Mouse (Mus musculus): ENCODE data around the gene Vstm2l. TPM values are rescaled to one million over a fixed set of nuclear protein-coding genes. Genes with fewer than 3 reads are reported as not detected.

Gene Vstm2l
- polyA plus RNA-seq, 1 experiment from 2014 or later = 0.90 TPM

DNA sequence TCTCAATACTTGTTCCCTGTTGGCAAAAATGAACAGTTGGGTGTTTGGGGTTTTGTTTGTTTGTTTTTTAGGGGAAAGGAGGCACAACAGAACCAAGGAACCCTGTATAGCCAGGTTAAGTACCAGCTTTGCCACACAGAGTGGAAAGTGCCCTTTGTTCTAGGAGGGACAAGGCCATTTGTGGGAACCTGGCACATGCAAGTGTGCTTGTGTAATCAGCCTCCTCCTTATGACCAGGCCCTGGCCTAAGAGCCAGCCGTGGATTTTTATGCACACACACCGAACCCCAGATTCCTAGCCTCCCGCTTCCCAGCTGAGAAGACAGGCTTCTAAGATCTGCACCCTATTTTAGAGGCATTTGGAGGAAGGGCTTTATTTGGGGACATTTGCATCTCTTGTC lies 37.1 kb upstream of the Vstm2l start:
- 85% methylated on average over 3 of the region's 3 CpGs for WGBS
- Histone ChIP-seq H3K4me1 (replicated peaks; ENCODE audit: control insufficient read depth, insufficient read depth, low read length) (no peaks in the 10 kb centered on the region), H3K4me3 (ENCODE audit: low read depth, low read length) (no peak overlapping the region), H3K36me3 (ENCODE audit: control insufficient read depth, insufficient read depth) (peaks cover 5% of the 10 kb centered on the region; the same call in 1 of the 2 replicates), H3K9ac (ENCODE audit: low read depth, low read length) (no peak overlapping the region), H3K9me3 (ENCODE audit: control insufficient read depth) (no peaks in the 10 kb centered on the region), H3K27me3 (replicated peaks; ENCODE audit: control insufficient read depth, insufficient read depth, low read length) (no peaks in the 10 kb centered on the region), H3K27ac (ENCODE audit: low read depth, low read length) (no peak overlapping the region), H3K4me2 (replicated peaks; ENCODE audit: low read depth) (no peak overlapping the region)
- no peak for TF ChIP-seq CTCF (IDR thresholded peaks at IDR 0.05; ENCODE audit: low read depth)
- no peak for ATAC-seq

DNA sequence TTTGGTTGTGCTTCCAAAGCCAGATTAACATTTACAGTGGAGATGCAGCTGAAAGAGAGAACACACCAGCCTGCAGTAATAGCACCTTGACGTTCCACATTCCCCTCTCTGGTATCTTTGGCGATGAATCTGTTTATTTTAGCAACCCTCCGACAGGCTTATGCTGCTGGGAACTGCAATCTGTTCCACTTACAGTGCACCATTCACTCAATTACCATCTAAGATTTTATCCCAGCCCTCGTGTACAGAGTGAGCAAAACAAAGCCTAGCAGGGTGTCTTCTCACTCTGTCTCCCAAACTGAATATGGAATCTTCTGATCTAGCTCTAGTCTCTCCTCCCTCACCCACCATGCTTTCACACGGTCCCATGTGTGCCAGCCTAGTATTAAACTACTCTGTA lies 36.5 kb upstream of the Vstm2l start:
- Histone ChIP-seq H3K9ac (ENCODE audit: low read depth, low read length) (no peak overlapping the region), H3K4me3 (ENCODE audit: low read depth, low read length) (no peak overlapping the region), H3K27me3 (replicated peaks; ENCODE audit: control insufficient read depth, insufficient read depth, low read length) (no peaks in the 10 kb centered on the region), H3K27ac (ENCODE audit: low read depth, low read length) (no peak overlapping the region), H3K9me3 (ENCODE audit: control insufficient read depth) (no peaks in the 10 kb centered on the region), H3K4me1 (replicated peaks; ENCODE audit: control insufficient read depth, insufficient read depth, low read length) (no peaks in the 10 kb centered on the region), H3K36me3 (ENCODE audit: control insufficient read depth, insufficient read depth) (peaks cover 5% of the 10 kb centered on the region; the same call in 1 of the 2 replicates), H3K4me2 (replicated peaks; ENCODE audit: low read depth) (no peak overlapping the region)
- WGBS = 47% methylated on average over 5 of the region's 5 CpGs
- TF ChIP-seq CTCF (IDR thresholded peaks at IDR 0.05; ENCODE audit: low read depth) = no peak
- no peak for ATAC-seq

- no peak overlapping the region for H3K27ac ChIP-seq (ENCODE audit: low read depth, low read length)
- H3K4me1 ChIP-seq (replicated peaks; ENCODE audit: control insufficient read depth, insufficient read depth, low read length) = no peaks in the 10 kb centered on the region
- H3K4me2 ChIP-seq (replicated peaks; ENCODE audit: low read depth) = no peak overlapping the region
- no peak overlapping the region for H3K9ac ChIP-seq (ENCODE audit: low read depth, low read length)
- no peak overlapping the region for H3K4me3 ChIP-seq (ENCODE audit: low read depth, low read length)
- 33% methylated on average over 11 of the region's 11 CpGs for WGBS
- no peaks in the 10 kb centered on the region for H3K9me3 ChIP-seq (ENCODE audit: control insufficient read depth)
- no peak; the same call in 1 of the 2 replicates for ATAC-seq
- H3K27me3 ChIP-seq (replicated peaks; ENCODE audit: control insufficient read depth, insufficient read depth, low read length) = no peaks in the 10 kb centered on the region
- H3K36me3 ChIP-seq (ENCODE audit: control insufficient read depth, insufficient read depth) = peaks cover 25% of the 10 kb centered on the region
- TF ChIP-seq CTCF (IDR thresholded peaks at IDR 0.05; ENCODE audit: low read depth) = no peak
Measured at GRCm38 (mm10) chr2:157881939-157882338, 32.5 kb upstream of the Vstm2l start.

DNA sequence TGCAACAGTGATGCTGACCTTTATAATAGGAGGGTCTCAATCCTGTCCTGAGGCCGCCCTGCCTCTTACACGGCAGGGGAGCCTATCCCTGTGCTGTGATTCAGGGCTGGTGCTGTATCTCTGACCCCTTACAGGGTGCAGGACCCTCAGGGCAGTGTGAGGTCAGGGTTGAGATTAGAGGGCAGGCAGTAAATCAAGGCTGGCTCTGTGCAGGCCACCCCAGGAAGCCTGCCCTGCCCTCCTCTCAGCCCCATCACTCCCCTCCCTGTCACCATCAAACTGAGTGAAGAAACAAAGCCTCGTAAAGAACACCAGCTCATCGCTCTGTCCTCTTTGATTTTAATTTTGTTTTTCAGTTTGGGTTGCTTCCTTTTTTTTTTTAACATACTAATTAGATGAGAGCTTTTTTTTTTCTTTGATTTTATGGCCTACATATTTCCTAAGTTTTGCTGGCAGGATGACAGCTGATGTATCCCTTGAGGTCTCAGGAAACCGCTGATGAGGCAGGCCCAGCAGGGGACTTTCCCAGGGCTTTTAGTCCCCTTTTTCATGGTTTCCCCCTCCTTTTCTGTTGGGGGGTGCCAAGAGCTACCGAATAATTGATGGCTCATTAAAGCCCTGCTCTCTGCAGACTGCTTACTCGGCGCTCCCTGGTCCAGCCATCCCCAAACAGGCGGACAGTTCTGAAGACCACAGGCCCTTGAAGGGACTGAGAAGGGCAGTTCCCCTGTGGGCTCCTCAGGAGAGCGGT lies 27.0 kb upstream of the Vstm2l start:
- H3K9me3 ChIP-seq (ENCODE audit: control insufficient read depth) = no peaks in the 10 kb centered on the region
- no peak overlapping the region for H3K27ac ChIP-seq (ENCODE audit: low read depth, low read length)
- no peak overlapping the region for H3K4me3 ChIP-seq (ENCODE audit: low read depth, low read length)
- 55% methylated on average over 10 of the region's 10 CpGs for whole genome bisulfite sequencing
- TF ChIP-seq CTCF (IDR thresholded peaks at IDR 0.05; ENCODE audit: low read depth) = no peak
- H3K4me2 ChIP-seq (replicated peaks; ENCODE audit: low read depth) = no peak overlapping the region
- ATAC-seq = no peak
- peaks cover 30% of the 10 kb centered on the region for H3K36me3 ChIP-seq (ENCODE audit: control insufficient read depth, insufficient read depth)
- H3K27me3 ChIP-seq (replicated peaks; ENCODE audit: control insufficient read depth, insufficient read depth, low read length) = no peaks in the 10 kb centered on the region
- H3K4me1 ChIP-seq (replicated peaks; ENCODE audit: control insufficient read depth, insufficient read depth, low read length) = no peaks in the 10 kb centered on the region
- H3K9ac ChIP-seq (ENCODE audit: low read depth, low read length) = no peak overlapping the region

DNA sequence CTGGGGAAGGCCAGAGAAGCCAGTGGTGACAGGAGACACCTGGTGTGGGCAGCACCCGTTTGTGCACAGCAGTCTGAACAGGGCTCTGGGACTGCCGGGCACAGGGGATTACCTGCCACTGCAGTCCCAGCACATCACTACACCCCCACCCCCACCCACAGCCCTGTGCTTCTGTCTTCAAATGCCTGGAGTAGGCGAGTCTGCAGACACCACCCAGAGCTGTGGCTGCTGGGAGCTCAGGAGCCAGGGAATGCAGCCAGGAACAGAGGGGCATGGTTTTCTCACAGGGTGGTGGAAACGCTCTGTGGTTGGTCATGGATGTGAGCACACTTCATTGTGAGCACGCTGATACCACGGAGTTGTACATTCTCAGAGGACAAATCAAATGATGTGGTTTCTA lies 23.3 kb upstream of the Vstm2l start:
- no peak overlapping the region for H3K9ac ChIP-seq (ENCODE audit: low read depth, low read length)
- no peaks in the 10 kb centered on the region for H3K27me3 ChIP-seq (replicated peaks; ENCODE audit: control insufficient read depth, insufficient read depth, low read length)
- no peak overlapping the region for H3K4me2 ChIP-seq (replicated peaks; ENCODE audit: low read depth)
- no peaks in the 10 kb centered on the region for H3K9me3 ChIP-seq (ENCODE audit: control insufficient read depth)
- H3K36me3 ChIP-seq (ENCODE audit: control insufficient read depth, insufficient read depth) = peaks cover 5% of the 10 kb centered on the region; the same call in 1 of the 2 replicates
- H3K4me3 ChIP-seq (ENCODE audit: low read depth, low read length) = no peak overlapping the region
- no peak for ATAC-seq
- no peaks in the 10 kb centered on the region for H3K4me1 ChIP-seq (replicated peaks; ENCODE audit: control insufficient read depth, insufficient read depth, low read length)
- TF ChIP-seq CTCF (IDR thresholded peaks at IDR 0.05; ENCODE audit: low read depth) = no peak
- H3K27ac ChIP-seq (ENCODE audit: low read depth, low read length) = no peak overlapping the region
- 77% methylated on average over 6 of the region's 6 CpGs for WGBS

DNA sequence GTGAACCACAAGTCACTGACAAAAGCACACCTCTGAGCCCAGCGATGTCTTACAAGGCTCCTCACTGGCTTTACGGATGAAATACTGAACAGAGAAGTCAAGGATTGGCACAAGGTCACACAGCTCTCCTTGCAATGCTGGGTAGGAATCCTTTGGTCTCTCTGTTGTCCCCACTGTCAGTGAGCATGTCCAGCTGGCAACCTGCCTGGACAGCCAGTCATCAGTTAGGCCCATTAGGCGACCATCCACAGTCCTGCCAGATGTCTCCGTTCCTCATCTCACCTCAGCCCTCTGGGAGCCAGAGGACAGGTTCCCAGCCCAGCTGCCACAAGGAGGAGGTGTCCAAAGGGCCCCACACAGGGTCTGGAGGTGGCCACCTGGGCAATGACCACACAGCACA lies 17.3 kb upstream of the Vstm2l start:
- WGBS = 64% methylated on average over 4 of the region's 4 CpGs
- H3K36me3 ChIP-seq (ENCODE audit: control insufficient read depth, insufficient read depth) = no peaks in the 10 kb centered on the region
- no peaks in the 10 kb centered on the region for H3K4me1 ChIP-seq (replicated peaks; ENCODE audit: control insufficient read depth, insufficient read depth, low read length)
- H3K27ac ChIP-seq (ENCODE audit: low read depth, low read length) = no peak overlapping the region
- H3K9ac ChIP-seq (ENCODE audit: low read depth, low read length) = no peak overlapping the region
- no peak for TF ChIP-seq CTCF (IDR thresholded peaks at IDR 0.05; ENCODE audit: low read depth)
- H3K4me2 ChIP-seq (replicated peaks; ENCODE audit: low read depth) = no peak overlapping the region
- H3K9me3 ChIP-seq (ENCODE audit: control insufficient read depth) = no peaks in the 10 kb centered on the region
- no peak for ATAC-seq
- no peaks in the 10 kb centered on the region for H3K27me3 ChIP-seq (replicated peaks; ENCODE audit: control insufficient read depth, insufficient read depth, low read length)
- H3K4me3 ChIP-seq (ENCODE audit: low read depth, low read length) = no peak overlapping the region
